Mouse (Mus musculus): ENCODE results near the gene F2r.

GRCm38 (mm10) chr13:95592860-95593259 lies 25.4 kb downstream of the F2r start:
- TF ChIP-seq CTCF (IDR thresholded peaks at IDR 0.05; ENCODE audit: extremely low read depth, insufficient read length, insufficient replicate concordance, low read depth, low read length): no peak
- no peak for TF ChIP-seq POLR2A (IDR thresholded peaks at IDR 0.05; ENCODE audit: low read depth, low read length)

All from small intestine, adult 2 months (tissue).